Mouse (Mus musculus): Measurements from ENCODE around the gene Cidec. TPM values are rescaled to one million over a fixed set of nuclear protein-coding genes. Genes with fewer than 3 reads are reported as not detected.

The Cidec gene
- total RNA-seq, 1 experiment from 2014 or later = not detected

- ATAC-seq (replicated peaks in 1 of 2; ENCODE audit: insufficient read depth in 1 of 2, low FRiP score in 2 of 2, low TSS enrichment in 1 of 2, low read depth in 1 of 2, poor library complexity in 2 of 2, severe bottlenecking in 2 of 2) = peak; percentile 70 to 71
Observed at GRCm38 (mm10) chr6:113457952-113458534, 22.5 kb upstream of the Cidec start, which contains the start of gene Il17re. Gene Il17re, plus strand, starts transcription at chr6:113458484.

DNA sequence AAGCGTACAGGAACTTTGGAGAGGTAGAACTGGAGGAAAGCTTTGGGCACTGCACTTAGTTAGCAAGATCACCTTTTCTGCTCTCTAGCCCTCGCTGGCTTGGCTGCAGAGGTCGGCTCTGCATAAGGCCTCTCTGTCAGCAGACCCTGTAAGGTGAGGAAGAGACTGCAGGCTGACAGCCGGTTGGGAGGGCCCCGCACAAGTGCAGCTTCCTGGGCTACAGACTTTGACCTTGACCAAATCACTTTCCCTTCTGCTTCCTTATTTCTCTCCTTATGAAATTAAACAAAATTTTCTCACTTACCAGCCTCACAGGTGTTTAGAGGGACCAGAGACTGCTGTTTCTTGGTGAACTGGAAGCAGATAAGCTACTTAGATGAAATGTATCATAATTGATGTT, 19.4 kb upstream of the Cidec start:
- ATAC-seq (replicated peaks in 1 of 2; ENCODE audit: insufficient read depth in 1 of 2, low FRiP score in 2 of 2, low TSS enrichment in 1 of 2, low read depth in 1 of 2, poor library complexity in 2 of 2, severe bottlenecking in 2 of 2) = no peak

GRCm38 (mm10) chr6:113451839-113452238, 16.3 kb upstream of the Cidec start:
- no peak for ATAC-seq (replicated peaks in 1 of 2; ENCODE audit: insufficient read depth in 1 of 2, low FRiP score in 2 of 2, low TSS enrichment in 1 of 2, low read depth in 1 of 2, poor library complexity in 2 of 2, severe bottlenecking in 2 of 2)

DNA sequence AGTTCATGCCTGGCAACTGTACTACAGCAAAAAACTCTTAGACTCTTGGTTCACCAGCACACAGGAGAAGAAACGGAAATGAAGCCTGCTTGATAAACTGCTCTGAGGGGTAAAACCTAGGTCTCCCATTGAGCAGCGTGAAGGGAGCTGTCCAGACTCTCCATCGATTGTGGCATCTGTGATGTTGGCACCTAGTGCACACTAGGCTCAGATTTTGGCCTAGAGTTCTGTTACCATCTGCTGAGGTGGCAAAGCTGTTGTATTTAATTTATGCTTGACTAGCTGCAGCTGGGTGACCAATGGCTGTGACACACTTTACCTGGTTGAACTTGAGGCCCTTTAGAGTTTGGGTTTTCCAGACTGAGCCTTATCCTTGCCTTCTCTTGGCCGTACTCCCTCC, 12.1 kb upstream of the Cidec start:
- no peak for ATAC-seq (replicated peaks in 1 of 2; ENCODE audit: insufficient read depth in 1 of 2, low FRiP score in 2 of 2, low TSS enrichment in 1 of 2, low read depth in 1 of 2, poor library complexity in 2 of 2, severe bottlenecking in 2 of 2)

DNA sequence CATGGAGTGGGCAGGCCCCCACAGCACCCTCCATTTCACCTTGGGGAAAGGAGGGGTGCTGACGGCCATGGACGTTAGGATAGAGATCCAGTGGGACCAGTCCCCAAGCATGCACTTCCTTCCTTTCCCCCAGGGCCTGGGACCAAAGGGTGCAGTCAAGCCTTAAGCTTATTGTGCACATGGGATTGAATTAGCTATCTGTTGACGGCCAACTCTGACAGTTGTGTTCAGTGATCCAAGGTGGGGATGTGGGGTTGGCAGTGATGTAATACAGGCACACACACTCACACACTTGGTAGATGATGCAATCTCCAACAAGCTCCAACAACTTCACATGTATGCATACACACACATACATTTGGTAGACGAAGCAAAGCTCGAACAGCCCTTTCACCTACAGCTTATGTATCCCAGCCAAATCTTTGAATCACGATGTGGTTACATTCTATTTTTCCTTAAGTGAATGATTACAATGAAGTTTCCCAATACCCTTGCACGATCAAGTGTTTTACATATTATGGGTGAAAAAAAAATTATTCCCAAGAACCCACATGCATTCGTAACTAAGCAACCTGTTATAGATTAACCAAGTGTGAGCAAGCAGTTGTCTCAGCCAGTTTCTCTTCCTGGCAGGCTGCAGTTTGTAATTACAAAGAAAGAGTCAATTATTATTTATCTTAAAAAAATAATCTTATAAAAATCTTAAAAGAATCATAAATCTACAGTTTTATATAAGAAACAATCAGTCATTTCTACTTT, 8.8 kb upstream of the Cidec start:
- no peak for ATAC-seq (replicated peaks in 1 of 2; ENCODE audit: insufficient read depth in 1 of 2, low FRiP score in 2 of 2, low TSS enrichment in 1 of 2, low read depth in 1 of 2, poor library complexity in 2 of 2, severe bottlenecking in 2 of 2)

DNA sequence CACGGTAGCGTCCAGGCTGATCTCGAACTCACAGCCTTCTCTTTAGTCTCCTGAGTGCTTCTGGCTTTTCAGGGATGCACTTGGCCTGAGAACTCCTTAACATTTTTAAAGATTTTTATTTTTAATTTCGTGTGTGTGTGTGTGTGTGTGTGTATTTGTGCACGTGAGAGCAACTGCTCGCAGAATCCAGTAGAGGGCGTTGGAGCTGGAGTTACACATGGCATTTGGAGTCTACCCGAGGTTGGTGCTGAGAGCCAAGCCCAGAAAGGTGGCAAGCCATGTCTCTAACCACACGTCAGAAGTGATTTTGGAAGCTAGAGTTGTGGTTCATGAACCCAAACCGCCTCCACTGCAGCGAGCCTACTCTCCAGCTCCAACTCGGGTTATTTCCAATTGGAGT, 7.5 kb upstream of the Cidec start:
- no peak for ATAC-seq (replicated peaks in 1 of 2; ENCODE audit: insufficient read depth in 1 of 2, low FRiP score in 2 of 2, low TSS enrichment in 1 of 2, low read depth in 1 of 2, poor library complexity in 2 of 2, severe bottlenecking in 2 of 2)

GRCm38 (mm10) chr6:113442442-113443090, 7.0 kb upstream of the Cidec start, which contains the start of gene Jagn1:
Gene Jagn1, plus strand, starts transcription at chr6:113442569.
- ATAC-seq (replicated peaks in 1 of 2; ENCODE audit: insufficient read depth in 1 of 2, low FRiP score in 2 of 2, low TSS enrichment in 1 of 2, low read depth in 1 of 2, poor library complexity in 2 of 2, severe bottlenecking in 2 of 2) = peak; percentile 60 to 84

DNA sequence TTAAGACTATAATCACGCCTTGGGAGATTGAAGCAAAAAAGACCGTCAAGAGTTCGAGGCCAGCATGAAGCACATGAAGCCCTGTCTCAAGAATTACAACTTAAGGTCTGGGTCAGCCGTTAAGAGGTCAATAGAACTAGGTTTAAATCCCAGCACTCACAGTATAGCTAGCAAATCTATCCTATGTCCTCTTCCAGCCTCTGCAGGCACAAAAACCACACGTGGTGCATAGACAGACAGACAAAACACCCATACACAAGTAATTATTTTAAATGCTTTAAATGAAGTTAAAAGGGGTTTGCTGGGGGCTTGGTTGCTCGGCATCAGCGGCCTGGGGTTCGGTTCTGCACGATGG, 6.5 kb upstream of the Cidec start:
- ATAC-seq (replicated peaks in 1 of 2; ENCODE audit: insufficient read depth in 1 of 2, low FRiP score in 2 of 2, low TSS enrichment in 1 of 2, low read depth in 1 of 2, poor library complexity in 2 of 2, severe bottlenecking in 2 of 2) = peak in 1 of 2 experiments; percentile 35; a peak in 2 of 4 replicates

- peak; percentile 84 to 86 for ATAC-seq (replicated peaks in 1 of 2; ENCODE audit: insufficient read depth in 1 of 2, low FRiP score in 2 of 2, low TSS enrichment in 1 of 2, low read depth in 1 of 2, poor library complexity in 2 of 2, severe bottlenecking in 2 of 2)
Observed at GRCm38 (mm10) chr6:113441147-113441680, 5.7 kb upstream of the Cidec start.

DNA sequence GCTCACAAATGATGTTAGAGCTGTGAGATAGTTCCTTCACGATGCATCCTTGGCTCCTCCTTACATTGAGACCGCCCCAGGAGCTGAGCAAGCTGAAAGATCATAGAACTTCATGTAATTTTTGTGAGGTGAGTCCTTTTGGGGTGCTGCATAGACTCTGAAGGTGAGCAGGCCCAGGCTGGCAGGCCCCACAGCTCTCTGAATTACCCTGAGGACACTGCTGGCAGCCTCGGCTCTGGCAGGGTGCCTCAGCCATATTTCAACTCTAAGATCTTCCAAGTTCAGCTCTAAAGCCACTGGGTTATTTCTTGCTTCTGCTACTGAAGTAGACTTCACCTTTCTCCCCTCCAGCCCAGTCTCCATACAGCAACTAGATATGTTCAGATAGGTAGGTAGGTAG, 5.1 kb upstream of the Cidec start:
- no peak for ATAC-seq (replicated peaks in 1 of 2; ENCODE audit: insufficient read depth in 1 of 2, low FRiP score in 2 of 2, low TSS enrichment in 1 of 2, low read depth in 1 of 2, poor library complexity in 2 of 2, severe bottlenecking in 2 of 2)

- ATAC-seq (replicated peaks in 1 of 2; ENCODE audit: insufficient read depth in 1 of 2, low FRiP score in 2 of 2, low TSS enrichment in 1 of 2, low read depth in 1 of 2, poor library complexity in 2 of 2, severe bottlenecking in 2 of 2) = no peak
Observed at GRCm38 (mm10) chr6:113438721-113439430, 3.3 kb upstream of the Cidec start.

GRCm38 (mm10) chr6:113437135-113437534, 1.6 kb upstream of the Cidec start:
- no peak for ATAC-seq (replicated peaks in 1 of 2; ENCODE audit: insufficient read depth in 1 of 2, low FRiP score in 2 of 2, low TSS enrichment in 1 of 2, low read depth in 1 of 2, poor library complexity in 2 of 2, severe bottlenecking in 2 of 2)

DNA sequence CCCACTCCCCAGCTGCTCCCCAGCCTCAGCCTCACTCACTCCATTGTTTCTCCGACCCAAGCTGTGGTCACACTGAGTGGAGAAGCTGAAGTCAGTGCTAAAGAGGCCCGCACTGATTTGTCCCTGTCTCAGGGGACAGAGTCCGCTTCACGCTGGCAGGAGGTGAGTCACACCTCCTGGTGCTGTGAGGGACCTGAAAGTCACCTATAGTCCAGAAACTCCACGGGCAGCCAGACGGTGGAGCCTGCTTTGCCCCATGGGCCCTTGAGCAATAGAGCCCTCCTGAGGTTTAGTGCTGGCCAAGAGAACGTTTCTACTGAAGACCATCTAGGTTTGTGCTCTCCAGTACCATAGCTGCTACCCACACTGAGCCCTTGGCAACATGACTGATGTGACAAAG, 869 bp downstream of the Cidec start:
- no peak for ATAC-seq (replicated peaks in 1 of 2; ENCODE audit: insufficient read depth in 1 of 2, low FRiP score in 2 of 2, low TSS enrichment in 1 of 2, low read depth in 1 of 2, poor library complexity in 2 of 2, severe bottlenecking in 2 of 2)

DNA sequence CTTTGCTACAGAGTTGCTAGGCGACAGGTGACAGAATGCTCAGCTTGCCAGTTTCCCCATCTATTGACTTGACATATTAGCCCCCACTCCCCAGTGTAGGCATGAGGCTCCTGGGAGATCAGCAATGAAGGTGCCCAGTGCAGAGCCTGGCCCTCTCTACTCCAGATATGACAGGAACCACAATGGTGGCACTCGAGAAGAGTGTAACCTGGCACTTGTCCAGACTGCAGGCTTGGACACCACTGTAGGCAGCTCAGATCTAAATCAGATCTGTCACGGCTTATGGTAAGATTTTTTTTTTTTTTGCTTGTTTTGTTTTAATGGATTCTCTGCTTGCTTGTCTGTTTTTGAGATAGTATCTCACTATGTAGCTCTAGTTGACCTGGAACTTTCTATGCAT, 1.9 kb downstream of the Cidec start:
- no peak for ATAC-seq (replicated peaks in 1 of 2; ENCODE audit: insufficient read depth in 1 of 2, low FRiP score in 2 of 2, low TSS enrichment in 1 of 2, low read depth in 1 of 2, poor library complexity in 2 of 2, severe bottlenecking in 2 of 2)

DNA sequence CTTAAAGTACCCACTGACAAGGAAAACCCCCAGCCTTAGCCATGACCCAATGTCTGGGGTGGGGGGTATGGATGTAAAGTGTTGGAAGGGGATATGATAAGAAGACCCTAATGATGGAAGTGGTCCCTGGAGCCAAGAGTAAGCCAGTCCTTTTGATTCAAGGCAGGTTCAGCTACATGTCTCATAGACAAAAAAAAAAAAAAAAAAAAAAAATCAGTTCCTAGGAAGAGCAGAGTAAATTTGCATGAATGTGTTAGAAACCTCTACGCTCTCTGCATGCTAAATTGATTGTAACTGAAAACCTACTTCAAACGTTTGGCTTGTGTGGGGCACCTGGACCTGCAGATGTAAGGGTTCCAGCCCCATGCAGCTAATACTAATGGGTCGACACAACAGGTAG, 3.8 kb downstream of the Cidec start:
- no peak for ATAC-seq (replicated peaks in 1 of 2; ENCODE audit: insufficient read depth in 1 of 2, low FRiP score in 2 of 2, low TSS enrichment in 1 of 2, low read depth in 1 of 2, poor library complexity in 2 of 2, severe bottlenecking in 2 of 2)

DNA sequence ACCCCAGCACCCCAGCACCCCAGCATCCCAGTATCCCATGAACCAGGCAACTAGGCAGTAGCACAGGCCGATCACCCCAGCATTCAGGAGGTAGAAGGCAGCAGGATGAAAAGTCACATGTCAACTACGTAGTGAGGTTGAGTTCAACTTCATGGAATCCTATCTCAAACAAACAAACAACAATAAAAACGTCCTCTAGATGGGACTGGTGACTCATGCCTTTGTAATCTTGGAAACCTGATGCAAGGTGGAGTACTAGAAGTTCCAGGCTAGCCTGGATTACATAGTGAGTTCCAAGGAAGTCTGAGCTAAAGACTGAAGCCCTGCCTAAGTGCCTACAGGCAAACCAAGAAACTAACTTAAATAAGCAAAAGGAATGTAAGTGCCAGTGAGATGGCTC, 4.7 kb downstream of the Cidec start:
- no peak for ATAC-seq (replicated peaks in 1 of 2; ENCODE audit: insufficient read depth in 1 of 2, low FRiP score in 2 of 2, low TSS enrichment in 1 of 2, low read depth in 1 of 2, poor library complexity in 2 of 2, severe bottlenecking in 2 of 2)

- no peak for ATAC-seq (replicated peaks in 1 of 2; ENCODE audit: insufficient read depth in 1 of 2, low FRiP score in 2 of 2, low TSS enrichment in 1 of 2, low read depth in 1 of 2, poor library complexity in 2 of 2, severe bottlenecking in 2 of 2)
Observed at GRCm38 (mm10) chr6:113429965-113430364, 5.6 kb downstream of the Cidec start.

DNA sequence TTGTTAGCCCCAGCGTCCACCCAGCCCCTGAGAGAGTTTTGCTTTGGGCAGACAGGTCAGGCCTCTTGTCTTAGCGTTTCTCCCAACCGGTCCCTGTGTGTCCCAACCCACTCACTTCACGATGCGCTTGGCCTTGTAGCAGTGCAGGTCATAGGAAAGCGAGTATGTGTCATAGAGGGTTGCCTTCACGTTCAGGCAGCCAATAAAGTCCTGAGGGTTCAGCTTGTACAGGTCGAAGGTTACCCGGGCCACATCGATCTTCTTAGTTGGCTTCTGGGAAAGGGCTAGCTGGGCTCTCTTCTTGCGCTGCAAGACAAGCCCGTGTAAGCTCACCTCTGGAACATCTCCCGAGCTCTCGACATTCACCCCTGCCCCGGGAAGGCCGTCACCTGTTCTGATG, 7.6 kb downstream of the Cidec start:
- no peak for ATAC-seq (replicated peaks in 1 of 2; ENCODE audit: insufficient read depth in 1 of 2, low FRiP score in 2 of 2, low TSS enrichment in 1 of 2, low read depth in 1 of 2, poor library complexity in 2 of 2, severe bottlenecking in 2 of 2)

All from hematopoietic stem cell, adult 5-6 weeks (primary cell).